Mouse (Mus musculus): Measurements from ENCODE around the gene Cd99l2.
A peak's percentile ranks its signal among the peaks of the same experiment; 100 is the strongest.

Gene Cd99l2

GRCm38 (mm10) chrX:71465417-71465816, 27.2 kb downstream of the Cd99l2 start:
- DNase-seq: no peak

GRCm38 (mm10) chrX:71464138-71464826, 28.4 kb downstream of the Cd99l2 start:
- no peak for DNase-seq

GRCm38 (mm10) chrX:71456078-71456737, 36.4 kb downstream of the Cd99l2 start:
- DNase-seq: no peak

- DNase-seq: no peak
These were observed 49.7 kb downstream of the Cd99l2 start for GRCm38 (mm10) chrX:71442916-71443315.

- DNase-seq: no peak
These were observed 53.2 kb downstream of the Cd99l2 start for GRCm38 (mm10) chrX:71439473-71439872.

GRCm38 (mm10) chrX:71435542-71435941, 57.1 kb downstream of the Cd99l2 start:
- DNase-seq: no peak

GRCm38 (mm10) chrX:71434860-71435259, 57.8 kb downstream of the Cd99l2 start:
- no peak for DNase-seq

- DNase-seq: no peak
These were observed 58.2 kb downstream of the Cd99l2 start for GRCm38 (mm10) chrX:71434448-71434847.

GRCm38 (mm10) chrX:71430900-71431299, 61.7 kb downstream of the Cd99l2 start:
- DNase-seq: no peak

GRCm38 (mm10) chrX:71427491-71427890, 65.2 kb downstream of the Cd99l2 start:
- no peak for DNase-seq

- peak; percentile 67 for DNase-seq
These were observed 66.7 kb downstream of the Cd99l2 start for GRCm38 (mm10) chrX:71425746-71426519.

- DNase-seq: no peak
These were observed 67.8 kb downstream of the Cd99l2 start for GRCm38 (mm10) chrX:71424852-71425251.

- no peak for DNase-seq
These were observed 79.0 kb downstream of the Cd99l2 start for GRCm38 (mm10) chrX:71413616-71414015.

GRCm38 (mm10) chrX:71412776-71413175, 79.9 kb downstream of the Cd99l2 start:
- no peak for DNase-seq

- DNase-seq: no peak
These were observed 84.3 kb downstream of the Cd99l2 start for GRCm38 (mm10) chrX:71408386-71408785.

GRCm38 (mm10) chrX:71406290-71406689, 86.4 kb downstream of the Cd99l2 start:
- DNase-seq: no peak

GRCm38 (mm10) chrX:71396326-71396725, 96.3 kb downstream of the Cd99l2 start:
- no peak for DNase-seq

GRCm38 (mm10) chrX:71381571-71381970, 111.1 kb downstream of the Cd99l2 start:
- peak; percentile 10 for DNase-seq

- DNase-seq: no peak
These were observed 114.2 kb downstream of the Cd99l2 start for GRCm38 (mm10) chrX:71378435-71378834.

GRCm38 (mm10) chrX:71376781-71377180, 115.9 kb downstream of the Cd99l2 start:
- no peak for DNase-seq

All from cerebellum, adult 11 months (tissue).